Mouse (Mus musculus) splenic B cell, adult 2 months (primary cell): ENCODE data around the gene Gpr161.
"Not testable (repeated sequence)": the region's sequence is repeated elsewhere in the genome, so short reads cannot be mapped to it uniquely, and the experiment has no call there.

Experiments used
- DNase-seq: peaks from one replicate; pipeline ENCODE4 v3.0.0-alpha.2; 2011; ENCODE audit warnings: low read depth, low spot score
- H3K27me3 ChIP-seq: 2 replicates; pipeline ENCODE4 v1.6.1; 2012; ENCODE audit warnings: mild to moderate bottlenecking, low read length, moderate library complexity, mixed read lengths; ENCODE audit not compliant: control insufficient read depth, poor library complexity, insufficient read depth, severe bottlenecking
- H3K36me3 ChIP-seq: 2 replicates; pipeline ENCODE4 v1.6.1; 2012; ENCODE audit warnings: mild to moderate bottlenecking, low read length, moderate library complexity, mixed read lengths; ENCODE audit not compliant: control insufficient read depth, poor library complexity, insufficient read depth, severe bottlenecking

Gpr161 gene

GRCm38 (mm10) chr1:165328384-165329289 is 33.0 kb downstream of the Gpr161 start:
- not testable (repeated sequence) for H3K27me3 ChIP-seq, DNase-seq, H3K36me3 ChIP-seq

- no peak for DNase-seq
- no peaks in the 10 kb centered on the region for H3K36me3 ChIP-seq
- no peaks in the 10 kb centered on the region for H3K27me3 ChIP-seq
Measured at GRCm38 (mm10) chr1:165330859-165331258, 35.3 kb downstream of the Gpr161 start.

- no peaks in the 10 kb centered on the region for H3K27me3 ChIP-seq
- no peak for DNase-seq
- H3K36me3 ChIP-seq = no peaks in the 10 kb centered on the region
Measured at GRCm38 (mm10) chr1:165332797-165333196, 37.2 kb downstream of the Gpr161 start.

- no peak for DNase-seq
- H3K36me3 ChIP-seq = no peaks in the 10 kb centered on the region
- H3K27me3 ChIP-seq = no peaks in the 10 kb centered on the region
Measured at GRCm38 (mm10) chr1:165342126-165342525, 46.5 kb downstream of the Gpr161 start.

GRCm38 (mm10) chr1:165344453-165344852 is 48.9 kb downstream of the Gpr161 start:
- no peak for DNase-seq
- Histone ChIP-seq H3K36me3 (no peaks in the 10 kb centered on the region), H3K27me3 (no peaks in the 10 kb centered on the region)

GRCm38 (mm10) chr1:165348627-165349026 is 53.0 kb downstream of the Gpr161 start:
- Histone ChIP-seq H3K27me3 (no peaks in the 10 kb centered on the region), H3K36me3 (0 out of 2 replicates have a peak, but pooled peaks cover 3% of the 10 kb centered on the region)
- DNase-seq = no peak

- Histone ChIP-seq H3K27me3 (no peaks in the 10 kb centered on the region), H3K36me3 (0 out of 2 replicates have a peak, but pooled peaks cover 1% of the 10 kb centered on the region)
- DNase-seq = no peak
Measured at GRCm38 (mm10) chr1:165356347-165356746, 60.8 kb downstream of the Gpr161 start.

GRCm38 (mm10) chr1:165363271-165363670 is 67.7 kb downstream of the Gpr161 start:
- Histone ChIP-seq H3K27me3 (no peaks in the 10 kb centered on the region), H3K36me3 (no peaks in the 10 kb centered on the region)
- no peak for DNase-seq

- Histone ChIP-seq H3K27me3 (no peaks in the 10 kb centered on the region), H3K36me3 (no peaks in the 10 kb centered on the region)
- DNase-seq = no peak
Measured at GRCm38 (mm10) chr1:165365057-165365456, 69.5 kb downstream of the Gpr161 start.

- Histone ChIP-seq H3K27me3 (no peaks in the 10 kb centered on the region), H3K36me3 (no peaks in the 10 kb centered on the region)
- no peak for DNase-seq
Measured at GRCm38 (mm10) chr1:165370990-165371389, 75.4 kb downstream of the Gpr161 start.

- DNase-seq = no peak
- Histone ChIP-seq H3K36me3 (no peaks in the 10 kb centered on the region), H3K27me3 (no peaks in the 10 kb centered on the region)
Measured at GRCm38 (mm10) chr1:165373839-165374238, 78.2 kb downstream of the Gpr161 start.
